Mouse (Mus musculus) embryonic facial prominence, embryonic 15.5 days (tissue): Measurements from ENCODE around the gene Podxl. TPM values are rescaled to one million over a fixed set of nuclear protein-coding genes. Genes with fewer than 3 reads are reported as not detected.
"Not testable (repeated sequence)": the region's sequence is repeated elsewhere in the genome, so short reads cannot be mapped to it uniquely, and the experiment has no call there.

ENCODE experiments used
- ATAC-seq: fragments of 200-750 bp; cut with Nextera tagmentation; 2 replicates; pipeline ENCODE4 v1.8.0; 2017; ENCODE audit warnings: low read depth, moderate TSS enrichment; ENCODE audit not compliant: insufficient number of reproducible peaks, low FRiP score, low TSS enrichment
- H3K27ac ChIP-seq: fragments of 300-500 bp; sonication (generic); replicated peaks from 2 replicates; pipeline ENCODE4 v1.5.1; 2015; ENCODE audit warnings: mild to moderate bottlenecking, inconsistent platforms
- H3K27me3 ChIP-seq: fragments of 300-500 bp; sonication (generic); 2 replicates; pipeline ENCODE4 v1.6.1; 2015; ENCODE audit warnings: inconsistent platforms
- H3K36me3 ChIP-seq: fragments of 300-500 bp; sonication (generic); 2 replicates; pipeline ENCODE4 v1.6.1; 2015; ENCODE audit warnings: mild to moderate bottlenecking, inconsistent platforms
- H3K4me1 ChIP-seq: fragments of 300-500 bp; sonication (generic); 2 replicates; pipeline ENCODE4 v1.6.1; 2015; ENCODE audit warnings: inconsistent platforms
- H3K4me2 ChIP-seq: fragments of 300-500 bp; sonication (generic); replicated peaks from 2 replicates; pipeline ENCODE4 v1.6.1; 2015; ENCODE audit warnings: mild to moderate bottlenecking, inconsistent platforms
- H3K4me3 ChIP-seq: fragments of 300-500 bp; sonication (generic); replicated peaks from 2 replicates; pipeline ENCODE4 v1.5.1; 2015; ENCODE audit warnings: mild to moderate bottlenecking, inconsistent platforms
- H3K9ac ChIP-seq: fragments of 300-500 bp; sonication (generic); 2 replicates; pipeline ENCODE4 v1.6.1; 2015; ENCODE audit warnings: inconsistent platforms
- H3K9me3 ChIP-seq: fragments of 300-500 bp; sonication (generic); replicated peaks from 2 replicates; pipeline ENCODE4 v1.6.1; 2016; ENCODE audit warnings: inconsistent platforms
- whole genome bisulfite sequencing: fragments of 180-500 bp; shearing (Covaris S2); methylation state at CpG from one replicate; pipeline ENCODE4 v1.1.7; 2015; 5-methylcytosine and 5-hydroxymethylcytosine counted together
- polyA plus RNA-seq: library from polyadenylated mRNA; unstranded; fragments of >200 nt; fragmentation: Nextera tagmentation; extraction: Ambion mirVana; gene quantifications from 2 replicates; pipeline ENCODE4 v1.2.1, GENCODE M21; 2015

Gene Podxl
- polyA plus RNA-seq, 1 experiment from 2014 or later, result 8.5 TPM

DNA sequence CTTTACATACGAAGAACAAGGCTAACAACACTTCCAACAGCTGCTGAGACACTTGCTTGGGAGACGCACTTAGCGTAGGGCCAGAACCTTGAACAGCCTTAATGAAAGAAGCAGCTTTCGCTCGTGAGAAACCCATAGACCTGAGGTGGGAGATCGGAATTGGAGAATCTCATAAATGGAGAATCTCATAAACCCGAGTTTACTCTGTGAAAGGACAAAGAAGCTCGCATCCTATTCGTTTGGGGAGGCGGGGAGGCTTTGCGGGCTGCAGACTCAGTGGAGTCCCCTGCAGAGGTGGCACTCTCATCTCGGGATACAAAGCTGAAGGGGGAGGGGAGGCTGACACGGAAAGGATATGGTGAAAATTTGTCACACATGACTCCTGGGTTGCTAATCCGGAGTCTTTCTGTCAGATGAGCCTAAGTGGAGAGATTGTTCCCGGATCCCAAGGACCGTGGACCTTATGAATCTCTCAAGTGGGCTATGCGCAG, 1.2 kb upstream of the Podxl start:
- Histone ChIP-seq H3K4me3 (peak overlapping the region; percentile 62), H3K27me3 (peaks cover 68% of the 10 kb centered on the region), H3K9ac (no peak overlapping the region), H3K4me1 (peaks cover 31% of the 10 kb centered on the region), H3K27ac (no peak overlapping the region), H3K9me3 (no peaks in the 10 kb centered on the region), H3K36me3 (no peaks in the 10 kb centered on the region), H3K4me2 (peak overlapping the region; percentile 97)
- 3% methylated on average over 17 of the region's 17 CpGs for WGBS
- no peak for ATAC-seq

- Histone ChIP-seq H3K9ac (peak overlapping the region; percentile 37; the same call in 1 of the 2 replicates), H3K36me3 (no peaks in the 10 kb centered on the region), H3K4me1 (peaks cover 31% of the 10 kb centered on the region), H3K4me3 (peak overlapping the region; percentile 62), H3K27ac (no peak overlapping the region), H3K9me3 (no peaks in the 10 kb centered on the region), H3K4me2 (peak overlapping the region; percentile 97), H3K27me3 (peaks cover 68% of the 10 kb centered on the region)
- WGBS, result under 1% methylated on average over 18 of the region's 18 CpGs
- ATAC-seq, result no peak; the same call in 1 of the 2 replicates
Observed at GRCm38 (mm10) chr6:31564182-31564531, 376 bp upstream of the Podxl start.

DNA sequence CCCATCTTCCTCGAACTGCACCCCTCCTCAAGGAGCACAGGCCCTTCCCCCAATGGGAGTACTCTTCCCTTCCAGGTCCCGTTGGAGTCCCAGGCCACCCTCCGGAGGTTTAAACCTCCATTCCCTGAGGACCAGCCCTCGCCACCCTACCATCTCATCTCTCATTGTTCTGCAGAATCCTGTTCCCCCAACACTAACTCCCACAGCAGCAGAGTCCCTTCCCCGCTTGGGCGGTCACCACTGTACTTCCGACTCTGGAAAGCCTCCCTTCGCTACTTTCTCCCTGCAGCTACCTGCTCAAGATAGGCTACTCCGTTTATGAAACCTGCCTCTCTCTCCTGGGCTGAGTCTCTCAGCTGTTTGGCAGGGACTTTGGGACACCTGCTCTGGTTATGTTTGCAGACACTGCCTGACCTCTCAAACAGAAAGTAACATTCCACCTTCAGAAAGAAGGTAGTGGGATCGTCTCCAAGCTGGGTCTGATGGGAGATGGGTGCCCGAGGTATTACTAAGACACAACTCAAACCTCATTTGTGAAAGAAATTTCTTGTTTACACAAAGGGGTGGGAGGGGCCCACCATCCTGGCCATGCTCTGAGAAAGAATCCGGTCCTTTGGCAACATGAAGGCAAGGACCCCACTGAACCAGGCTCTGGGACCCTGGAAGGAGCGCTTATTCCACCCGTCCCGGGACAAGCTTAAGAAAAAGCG, 1.3 kb downstream of the Podxl start:
- Histone ChIP-seq H3K36me3 (no peaks in the 10 kb centered on the region), H3K4me3 (peak overlapping the region; percentile 62), H3K4me1 (peaks cover 31% of the 10 kb centered on the region), H3K9me3 (no peaks in the 10 kb centered on the region), H3K4me2 (peak overlapping the region; percentile 97), H3K9ac (no peak overlapping the region), H3K27ac (no peak overlapping the region), H3K27me3 (peaks cover 72% of the 10 kb centered on the region)
- ATAC-seq, result no peak
- 6% methylated on average over 16 of the region's 16 CpGs for WGBS

DNA sequence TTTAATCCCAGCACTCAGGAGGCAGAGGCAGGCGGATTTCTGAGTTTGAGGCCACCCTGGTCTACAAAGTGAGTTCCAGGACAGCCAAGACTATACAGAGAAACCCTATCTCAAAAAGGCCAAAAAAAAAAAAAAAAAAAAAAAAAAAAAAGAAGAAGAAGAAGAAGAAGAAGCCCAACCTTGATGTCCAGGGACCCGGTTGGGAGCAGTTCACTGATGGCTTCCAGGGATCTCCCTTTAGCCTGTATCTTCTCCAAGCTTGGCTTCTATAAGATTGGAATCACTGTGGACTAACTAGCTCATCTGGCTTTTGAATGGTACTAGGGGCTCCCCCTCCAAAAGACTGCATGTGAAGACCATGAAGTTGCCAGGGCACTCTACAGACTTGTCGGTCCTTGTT, 1.8 kb downstream of the Podxl start:
- peaks cover 72% of the 10 kb centered on the region for H3K27me3 ChIP-seq

GRCm38 (mm10) chr6:31560138-31560959, 3.4 kb downstream of the Podxl start:
- H3K4me2 ChIP-seq, result no peak overlapping the region
- peaks cover 31% of the 10 kb centered on the region for H3K4me1 ChIP-seq
- peaks cover 64% of the 10 kb centered on the region for H3K27me3 ChIP-seq
- H3K4me3 ChIP-seq, result no peak overlapping the region
- WGBS, result 13% methylated on average over 13 of the region's 13 CpGs
- H3K27ac ChIP-seq, result no peak overlapping the region
- no peak overlapping the region for H3K9ac ChIP-seq
- H3K9me3 ChIP-seq, result no peaks in the 10 kb centered on the region
- ATAC-seq, result no peak
- no peaks in the 10 kb centered on the region for H3K36me3 ChIP-seq

More for the DNA sequence above, 1.8 kb downstream of the Podxl start:
- ATAC-seq, H3K9me3 ChIP-seq, H3K27ac ChIP-seq, H3K36me3 ChIP-seq, H3K9ac ChIP-seq: not testable (repeated sequence)
- Histone ChIP-seq H3K4me2 (peak overlapping the region; percentile 97), H3K4me1 (peaks cover 31% of the 10 kb centered on the region), H3K4me3 (peak overlapping the region; percentile 62; the same call in 1 of the 2 replicates)
- 40% methylated on average over 3 of the region's 3 CpGs for WGBS

DNA sequence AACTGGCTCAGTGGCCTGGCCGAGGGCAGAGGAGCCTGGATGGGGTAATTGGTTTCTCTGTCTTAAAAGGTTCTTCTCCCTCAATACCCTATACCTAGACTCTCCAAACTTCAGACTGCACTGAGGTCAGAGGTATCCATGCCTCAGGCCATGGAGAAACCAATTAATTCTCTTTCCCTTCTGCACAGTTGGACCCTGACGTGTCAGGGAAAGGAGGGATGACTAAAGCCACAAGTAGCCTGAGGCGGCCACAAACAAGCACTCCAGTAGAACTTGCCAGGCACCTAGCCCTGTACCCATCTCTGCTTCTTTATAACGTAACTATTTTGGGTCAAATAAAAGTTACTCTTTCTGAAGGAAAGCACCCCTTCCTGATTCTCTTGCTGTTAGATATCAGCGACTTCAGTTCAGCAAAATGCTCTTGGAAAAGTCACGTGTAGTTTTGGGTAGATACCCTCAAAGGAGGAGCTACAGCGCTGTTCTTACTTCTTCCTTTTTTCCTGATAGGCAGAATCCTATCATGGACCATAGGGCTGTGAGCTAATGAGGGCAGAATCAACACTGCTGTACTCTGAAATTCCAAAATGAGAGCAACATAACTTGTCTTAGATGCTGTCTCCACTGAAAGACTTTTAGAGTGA, 7.2 kb downstream of the Podxl start:
- Histone ChIP-seq H3K36me3 (no peaks in the 10 kb centered on the region), H3K9me3 (no peaks in the 10 kb centered on the region), H3K9ac (no peak overlapping the region), H3K4me2 (no peak overlapping the region), H3K4me3 (no peak overlapping the region), H3K27me3 (peaks cover 28% of the 10 kb centered on the region), H3K27ac (no peak overlapping the region), H3K4me1 (peaks cover 5% of the 10 kb centered on the region; the same call in 1 of the 2 replicates)
- WGBS, result 63% methylated on average over 7 of the region's 7 CpGs
- ATAC-seq, result no peak

GRCm38 (mm10) chr6:31550876-31551532, 12.8 kb downstream of the Podxl start:
- H3K9me3 ChIP-seq, result no peaks in the 10 kb centered on the region
- no peak overlapping the region for H3K4me2 ChIP-seq
- no peaks in the 10 kb centered on the region; the same call in 1 of the 2 replicates for H3K27me3 ChIP-seq
- no peak overlapping the region for H3K27ac ChIP-seq
- no peaks in the 10 kb centered on the region for H3K36me3 ChIP-seq
- peaks cover 5% of the 10 kb centered on the region; the same call in 1 of the 2 replicates for H3K4me1 ChIP-seq
- no peak overlapping the region for H3K9ac ChIP-seq
- no peak overlapping the region for H3K4me3 ChIP-seq
- no peak for ATAC-seq
- 62% methylated on average over 22 of the region's 22 CpGs for WGBS

- 55% methylated on average over 5 of the region's 5 CpGs for WGBS
- ATAC-seq, result peak; percentile 58
- H3K27me3 ChIP-seq, result no peaks in the 10 kb centered on the region; the same call in 1 of the 2 replicates
- no peaks in the 10 kb centered on the region for H3K36me3 ChIP-seq
- no peak overlapping the region for H3K9ac ChIP-seq
- H3K4me2 ChIP-seq, result no peak overlapping the region
- H3K4me3 ChIP-seq, result no peak overlapping the region
- H3K9me3 ChIP-seq, result no peaks in the 10 kb centered on the region
- no peak overlapping the region for H3K27ac ChIP-seq
- H3K4me1 ChIP-seq, result peaks cover 5% of the 10 kb centered on the region; the same call in 1 of the 2 replicates
Observed at GRCm38 (mm10) chr6:31549361-31550051, 14.3 kb downstream of the Podxl start.

- no peak overlapping the region for H3K9ac ChIP-seq
- H3K27ac ChIP-seq, result no peak overlapping the region
- no peaks in the 10 kb centered on the region for H3K4me1 ChIP-seq
- no peaks in the 10 kb centered on the region for H3K27me3 ChIP-seq
- no peak overlapping the region for H3K4me3 ChIP-seq
- 52% methylated on average over 4 of the region's 4 CpGs for WGBS
- no peak for ATAC-seq
- no peak overlapping the region for H3K4me2 ChIP-seq
- no peaks in the 10 kb centered on the region for H3K9me3 ChIP-seq
- H3K36me3 ChIP-seq, result no peaks in the 10 kb centered on the region
Observed at GRCm38 (mm10) chr6:31544318-31544717, 19.5 kb downstream of the Podxl start.

- 82% methylated on average over 6 of the region's 6 CpGs for WGBS
Observed at GRCm38 (mm10) chr6:31540018-31540417, 23.8 kb downstream of the Podxl start.

More at GRCm38 (mm10) chr6:31540018-31540417, 23.8 kb downstream of the Podxl start:
- H3K9ac ChIP-seq, result no peak overlapping the region
- no peaks in the 10 kb centered on the region for H3K27me3 ChIP-seq
- no peak overlapping the region for H3K4me3 ChIP-seq
- no peaks in the 10 kb centered on the region for H3K9me3 ChIP-seq
- no peak overlapping the region for H3K27ac ChIP-seq
- H3K4me1 ChIP-seq, result no peaks in the 10 kb centered on the region
- no peak overlapping the region for H3K4me2 ChIP-seq
- no peaks in the 10 kb centered on the region for H3K36me3 ChIP-seq
- no peak for ATAC-seq
